Mouse (Mus musculus) testis, adult 2 months (tissue): Measurements from ENCODE around the gene Dpp7.

ENCODE experiments used
- CTCF ChIP-seq: fragments of 200-500 bp; IDR thresholded peaks from 2 replicates; pipeline ENCODE4 v1.5.1; 2012; ENCODE audit warnings: low read depth, mild to moderate bottlenecking, inconsistent platforms, low read length, moderate library complexity; ENCODE audit not compliant: control insufficient read depth, insufficient read depth, insufficient replicate concordance
- POLR2A ChIP-seq: fragments of 200-500 bp; IDR thresholded peaks from 2 replicates; pipeline ENCODE4 v1.6.1; 2012; ENCODE audit warnings: low read depth, mild to moderate bottlenecking, inconsistent platforms, low read length, moderate library complexity; ENCODE audit not compliant: control insufficient read depth

DNA sequence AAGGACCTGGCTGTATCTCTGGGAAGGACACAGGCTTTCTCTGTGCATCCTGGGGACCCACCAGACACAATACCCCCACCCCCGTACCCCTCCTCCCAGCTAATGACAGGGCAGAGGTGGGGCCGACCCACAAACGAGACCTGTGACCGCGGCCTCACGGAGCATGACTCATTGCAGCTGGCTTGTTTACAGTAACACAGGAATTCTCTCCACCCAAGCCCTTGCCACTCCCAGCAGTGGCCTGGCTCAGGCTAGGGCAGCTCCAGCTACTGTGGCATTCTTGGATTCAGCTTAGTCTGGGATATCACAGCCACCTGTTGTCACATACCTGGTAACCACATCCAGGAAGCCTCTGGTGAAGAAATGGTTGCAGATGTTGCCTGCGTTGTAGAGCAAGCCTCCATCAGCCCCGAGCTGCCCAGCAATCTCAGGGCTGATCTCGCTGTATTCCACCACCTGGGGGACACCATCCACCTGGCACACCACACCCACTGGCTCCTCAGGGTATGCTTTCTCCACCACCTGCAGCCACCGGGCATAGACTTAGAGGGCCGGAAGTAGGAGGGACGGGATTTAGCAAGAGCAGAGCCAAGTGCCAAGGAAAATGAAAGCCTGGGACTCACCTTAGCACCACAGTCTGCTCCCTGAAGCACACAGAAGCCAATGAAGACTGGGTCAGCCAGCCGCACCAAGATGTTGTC lies 7.5 kb upstream of the Dpp7 start:
- no peak for TF ChIP-seq POLR2A
- no peak for TF ChIP-seq CTCF
